Mouse (Mus musculus) midbrain, postnatal 0 days (tissue): ENCODE measurements at regions not wholly inside any gene's neighbourhood (a gene's known extent, or its start where the extent isn't known, plus 50 kb on each side); places are given as distances from the start of the nearest gene placed in this dataset.
A peak's percentile ranks its signal among the peaks of the same experiment; 100 is the strongest.

Source experiments
- ATAC-seq: fragments of 200-750 bp; cut with Nextera tagmentation; 2 replicates; pipeline ENCODE4 v1.8.0; 2017; ENCODE audit warnings: moderate number of reproducible peaks, mild to moderate bottlenecking, moderate TSS enrichment, moderate library complexity; ENCODE audit not compliant: low FRiP score
- DNase-seq: peaks from one replicate; pipeline ENCODE4 v3.0.0-alpha.2; 2015; ENCODE audit warnings: low spot score
- H3K27ac ChIP-seq: fragments of 300-500 bp; sonication (generic); 2 replicates; pipeline ENCODE4 v1.5.1; 2014; ENCODE audit warnings: low read depth, mild to moderate bottlenecking, low read length, mixed read lengths
- H3K27me3 ChIP-seq: fragments of 300-500 bp; sonication (generic); 2 replicates; pipeline ENCODE4 v1.6.1; 2014; ENCODE audit warnings: low read length, control low read depth, mixed read lengths; ENCODE audit not compliant: insufficient read depth
- H3K36me3 ChIP-seq: fragments of 300-500 bp; sonication (generic); 2 replicates; pipeline ENCODE4 v1.6.1; 2014; ENCODE audit warnings: low read length, control low read depth, mixed read lengths; ENCODE audit not compliant: insufficient read depth
- H3K4me1 ChIP-seq: fragments of 300-500 bp; sonication (generic); 2 replicates; pipeline ENCODE4 v1.6.1; 2014; ENCODE audit warnings: mild to moderate bottlenecking, control low read depth, antibody characterized with exemption, low read length, mixed read lengths; ENCODE audit not compliant: insufficient read depth
- H3K4me2 ChIP-seq: fragments of 300-500 bp; sonication (generic); 2 replicates; pipeline ENCODE4 v1.6.1; 2014; ENCODE audit warnings: low read depth, mild to moderate bottlenecking, low read length, mixed read lengths; ENCODE audit not compliant: poor library complexity, severe bottlenecking
- H3K4me3 ChIP-seq: fragments of 300-500 bp; sonication (generic); 2 replicates; pipeline ENCODE4 v1.5.1; 2014; ENCODE audit warnings: low read depth, mild to moderate bottlenecking, low read length, moderate library complexity
- H3K9ac ChIP-seq: fragments of 300-500 bp; sonication (generic); replicated peaks from 2 replicates; pipeline ENCODE4 v1.6.1; 2014; ENCODE audit warnings: mild to moderate bottlenecking, low read length, moderate library complexity, mixed read lengths; ENCODE audit not compliant: poor library complexity, severe bottlenecking
- H3K9me3 ChIP-seq: fragments of 300-500 bp; sonication (generic); 2 replicates; pipeline ENCODE4 v1.6.1; 2016; ENCODE audit warnings: low read length, control low read depth
- CTCF ChIP-seq: IDR thresholded peaks from 2 replicates; pipeline ENCODE4 v1.5.1; 2016; ENCODE audit warnings: antibody characterized with exemption, mild to moderate bottlenecking
- WGBS: fragments of 180-500 bp; shearing (Covaris S2); extraction: QIAGEN DNeasy Blood & Tissue Kit; methylation state at CpG from one replicate; pipeline ENCODE4 v1.1.7; 2014; 5-methylcytosine and 5-hydroxymethylcytosine counted together

GRCm38 (mm10) chr8:74500413-74501135, 372.4 kb upstream of the Isx start:
- Histone ChIP-seq H3K27me3 (no peaks in the 10 kb centered on the region), H3K9ac (no peak overlapping the region), H3K9me3 (no peaks in the 10 kb centered on the region), H3K4me3 (no peak overlapping the region), H3K4me2 (no peak overlapping the region), H3K36me3 (no peaks in the 10 kb centered on the region), H3K4me1 (no peaks in the 10 kb centered on the region), H3K27ac (no peak overlapping the region)
- ATAC-seq (no peak; the same call in 1 of the 2 replicates), DNase-seq (no peak)
- WGBS, result 51% methylated on average over 4 of the region's 4 CpGs
- TF ChIP-seq CTCF, result no peak

- Histone ChIP-seq H3K9ac (no peak overlapping the region), H3K36me3 (no peaks in the 10 kb centered on the region), H3K9me3 (no peaks in the 10 kb centered on the region), H3K27me3 (no peaks in the 10 kb centered on the region), H3K4me1 (no peaks in the 10 kb centered on the region), H3K4me3 (no peak overlapping the region), H3K4me2 (no peak overlapping the region), H3K27ac (no peak overlapping the region)
- WGBS, result 84% methylated on average over 2 of the region's 2 CpGs
- TF ChIP-seq CTCF, result no peak
- DNase-seq (peak; percentile 23), ATAC-seq (no peak)
Measured at GRCm38 (mm10) chr8:74501291-74501690, 371.7 kb upstream of the Isx start.
